Mouse (Mus musculus) forebrain, embryonic 13.5 days (tissue): ENCODE measurements at regions not wholly inside any gene's neighbourhood (a gene's known extent, or its start where the extent isn't known, plus 50 kb on each side); places are given as distances from the start of the nearest gene placed in this dataset.
"Not testable (repeated sequence)": the region's sequence is repeated elsewhere in the genome, so short reads cannot be mapped to it uniquely, and the experiment has no call there.

Source experiments
- ATAC-seq: fragments of 200-750 bp; cut with Nextera tagmentation; 2 replicates; pipeline ENCODE4 v1.8.0; 2017
- H3K27ac ChIP-seq: fragments of 300-500 bp; sonication (generic); 2 replicates; pipeline ENCODE4 v1.5.1; 2015; ENCODE audit warnings: inconsistent platforms, mild to moderate bottlenecking, moderate library complexity
- H3K27me3 ChIP-seq: fragments of 300-500 bp; sonication (generic); 2 replicates; pipeline ENCODE4 v1.6.1; 2015; ENCODE audit warnings: mild to moderate bottlenecking, inconsistent platforms
- H3K36me3 ChIP-seq: fragments of 300-500 bp; sonication (generic); 2 replicates; pipeline ENCODE4 v1.6.1; 2015; ENCODE audit warnings: mild to moderate bottlenecking, inconsistent platforms; ENCODE audit not compliant: poor library complexity, severe bottlenecking
- H3K4me1 ChIP-seq: fragments of 300-500 bp; sonication (generic); 2 replicates; pipeline ENCODE4 v1.6.1; 2015; ENCODE audit warnings: inconsistent platforms
- H3K4me2 ChIP-seq: fragments of 300-500 bp; sonication (generic); 2 replicates; pipeline ENCODE4 v1.6.1; 2015; ENCODE audit warnings: inconsistent platforms, mild to moderate bottlenecking, moderate library complexity
- H3K4me3 ChIP-seq: fragments of 300-500 bp; sonication (generic); 2 replicates; pipeline ENCODE4 v1.5.1; 2015; ENCODE audit warnings: mild to moderate bottlenecking, inconsistent platforms
- H3K9ac ChIP-seq: fragments of 300-500 bp; sonication (generic); 2 replicates; pipeline ENCODE4 v1.6.1; 2015; ENCODE audit warnings: mild to moderate bottlenecking, inconsistent platforms
- H3K9me3 ChIP-seq: fragments of 300-500 bp; sonication (generic); replicated peaks from 2 replicates; pipeline ENCODE4 v1.6.1; 2016; ENCODE audit warnings: inconsistent platforms
- WGBS: fragments of 180-500 bp; shearing (Covaris S2); methylation state at CpG from one replicate; pipeline ENCODE4 v1.1.7; 2015; 5-methylcytosine and 5-hydroxymethylcytosine counted together

DNA sequence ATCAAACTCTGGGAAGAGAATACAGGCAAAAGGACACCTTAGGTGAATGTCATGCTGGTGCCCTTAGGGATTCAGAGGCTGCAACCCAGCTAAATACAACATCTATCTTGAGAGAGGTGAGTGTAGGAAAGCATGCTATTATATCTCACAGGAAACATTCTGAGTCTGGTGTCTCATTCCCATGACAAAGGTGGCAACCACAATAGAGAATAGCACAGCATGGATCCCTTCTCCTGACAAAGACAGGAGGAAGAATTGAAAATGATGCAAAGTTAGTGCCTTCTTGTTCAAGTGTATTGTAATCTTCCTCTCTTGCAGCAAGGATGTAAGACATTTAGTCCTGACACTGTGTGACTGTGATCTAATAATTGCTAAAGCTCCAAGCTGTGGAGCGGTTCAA is 532.8 kb downstream of the Tfec start:
- no peaks in the 10 kb centered on the region for H3K9me3 ChIP-seq
- no peaks in the 10 kb centered on the region for H3K36me3 ChIP-seq
- ATAC-seq: no peak
- no peaks in the 10 kb centered on the region for H3K27me3 ChIP-seq
- no peak overlapping the region for H3K9ac ChIP-seq
- H3K4me3 ChIP-seq: no peak overlapping the region
- H3K4me1 ChIP-seq: no peaks in the 10 kb centered on the region
- 86% methylated on average over 1 of the region's 1 CpGs for WGBS
- no peak overlapping the region for H3K27ac ChIP-seq
- no peak overlapping the region for H3K4me2 ChIP-seq

DNA sequence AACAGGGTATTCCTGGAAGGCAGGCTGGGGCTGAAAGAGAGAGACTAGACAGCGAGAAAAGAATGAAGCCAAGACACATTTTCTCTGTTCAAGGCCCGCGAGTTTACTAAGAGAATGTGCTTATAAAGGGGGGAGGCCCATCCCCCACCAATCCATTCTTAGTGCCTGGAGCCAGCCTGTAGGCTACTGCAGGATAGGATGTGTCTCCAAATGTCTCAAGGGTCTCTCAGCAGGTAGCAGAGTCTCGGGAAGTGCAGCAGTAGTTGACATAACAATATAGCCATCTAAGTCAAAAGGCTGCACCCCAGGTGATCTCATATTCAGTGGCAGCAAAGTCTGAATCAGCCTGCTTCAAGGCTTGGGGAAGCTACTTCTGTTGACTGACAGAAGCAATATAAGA is 536.2 kb downstream of the Tfec start:
- 66% methylated on average over 4 of the region's 4 CpGs for WGBS
- no peaks in the 10 kb centered on the region for H3K36me3 ChIP-seq

DNA sequence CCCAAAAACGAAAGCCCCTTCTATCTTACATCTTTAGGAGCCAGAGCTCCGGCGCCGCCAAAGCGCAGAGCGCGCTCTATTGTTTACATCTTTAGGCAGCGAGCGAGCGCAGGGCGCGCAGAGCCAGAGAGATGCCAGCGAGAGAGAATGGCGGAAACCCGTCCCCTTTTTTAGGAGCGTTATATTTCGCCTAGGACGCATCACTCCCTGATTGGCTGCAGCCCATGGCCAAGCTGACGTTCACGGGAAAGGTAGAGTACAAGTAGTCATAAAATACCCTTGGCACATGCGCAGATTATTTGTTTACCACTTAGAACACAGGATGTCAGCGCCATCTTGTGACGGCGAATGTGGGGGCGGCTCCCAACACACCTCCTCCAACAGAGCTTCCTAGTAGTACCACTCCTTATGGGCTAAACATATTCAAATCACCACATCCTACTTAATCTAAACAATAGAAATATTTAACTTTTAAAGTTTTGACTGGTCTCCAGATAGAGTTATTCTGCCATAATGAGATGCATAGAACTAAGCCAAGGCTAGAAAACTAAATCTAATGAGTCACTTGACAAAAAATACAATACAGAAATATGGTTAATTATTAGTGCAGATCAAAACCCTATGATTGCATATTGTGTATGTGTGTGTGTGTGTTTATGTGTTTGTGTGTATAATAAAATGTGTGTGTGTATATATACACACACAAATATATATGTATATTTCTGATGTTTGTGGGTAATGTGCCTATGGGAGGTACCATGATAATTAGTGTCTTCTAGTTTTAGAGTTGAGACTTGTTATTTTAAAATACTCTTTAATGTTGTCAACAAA is 538.1 kb downstream of the Tfec start:
- 60% methylated on average over 22 of the region's 25 CpGs for WGBS
- H3K27ac ChIP-seq: not testable (repeated sequence)

More for the DNA sequence above, 536.2 kb downstream of the Tfec start:
- Histone ChIP-seq H3K4me3 (no peak overlapping the region), H3K4me1 (no peaks in the 10 kb centered on the region), H3K27ac (no peak overlapping the region), H3K4me2 (no peak overlapping the region), H3K27me3 (no peaks in the 10 kb centered on the region), H3K9ac (no peak overlapping the region), H3K9me3 (no peaks in the 10 kb centered on the region)
- no peak for ATAC-seq

DNA sequence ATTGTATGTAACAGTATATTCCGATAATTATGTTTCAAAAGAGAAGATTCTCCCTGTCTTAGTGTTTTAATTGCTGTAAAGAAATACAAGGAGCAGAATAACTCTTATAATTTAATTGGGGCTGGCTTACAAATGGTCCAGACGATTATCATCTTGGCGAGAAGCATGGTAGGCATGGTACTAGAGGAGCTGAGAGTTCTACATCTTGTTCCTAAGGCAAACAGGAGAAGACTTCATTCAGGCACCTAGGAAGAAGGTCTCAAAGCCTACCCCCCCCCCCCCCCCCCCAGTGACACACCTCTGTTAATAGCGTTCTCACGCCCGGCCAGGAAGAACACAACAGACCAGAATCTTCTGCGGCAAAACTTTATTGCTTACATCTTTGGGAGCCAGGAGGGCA is 538.8 kb downstream of the Tfec start:
- ATAC-seq: peak; percentile 73
- Histone ChIP-seq H3K9ac (no peak overlapping the region), H3K36me3 (no peaks in the 10 kb centered on the region), H3K27ac (no peak overlapping the region), H3K4me2 (peak overlapping the region; percentile 50), H3K4me3 (peak overlapping the region; percentile 27), H3K4me1 (no peaks in the 10 kb centered on the region), H3K27me3 (no peaks in the 10 kb centered on the region), H3K9me3 (no peaks in the 10 kb centered on the region)
- WGBS: 62% methylated on average over 7 of the region's 7 CpGs

More for the DNA sequence above, 538.1 kb downstream of the Tfec start:
- not testable (repeated sequence) for H3K4me3 ChIP-seq, H3K9ac ChIP-seq, H3K4me2 ChIP-seq, H3K4me1 ChIP-seq, H3K27me3 ChIP-seq, H3K36me3 ChIP-seq, H3K9me3 ChIP-seq
- ATAC-seq: peak; percentile 94

DNA sequence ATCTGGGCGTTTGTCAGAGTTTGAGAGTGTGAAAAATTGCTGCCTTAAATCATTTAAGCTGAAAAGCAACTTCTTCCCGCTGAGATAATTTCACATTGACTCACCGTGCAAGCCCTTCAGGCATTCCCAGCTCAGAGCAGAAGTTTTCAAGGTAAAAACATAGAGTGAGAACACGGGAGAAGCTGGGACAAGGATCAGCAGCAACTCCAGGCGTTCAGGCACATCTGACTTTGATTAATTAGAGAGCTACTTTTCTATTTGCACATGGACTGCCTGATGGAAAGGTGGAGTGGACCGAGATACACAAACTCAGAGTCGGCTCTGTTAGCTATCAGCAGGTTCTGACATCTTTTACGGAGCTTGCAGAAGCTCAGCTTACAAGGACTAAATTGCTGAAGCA is 564.6 kb downstream of the Tfec start:
- Histone ChIP-seq H3K36me3 (no peaks in the 10 kb centered on the region), H3K9me3 (no peaks in the 10 kb centered on the region), H3K4me1 (no peaks in the 10 kb centered on the region), H3K27me3 (no peaks in the 10 kb centered on the region), H3K4me2 (no peak overlapping the region), H3K9ac (no peak overlapping the region), H3K4me3 (no peak overlapping the region), H3K27ac (no peak overlapping the region)
- WGBS: 63% methylated on average over 8 of the region's 8 CpGs
- no peak for ATAC-seq

DNA sequence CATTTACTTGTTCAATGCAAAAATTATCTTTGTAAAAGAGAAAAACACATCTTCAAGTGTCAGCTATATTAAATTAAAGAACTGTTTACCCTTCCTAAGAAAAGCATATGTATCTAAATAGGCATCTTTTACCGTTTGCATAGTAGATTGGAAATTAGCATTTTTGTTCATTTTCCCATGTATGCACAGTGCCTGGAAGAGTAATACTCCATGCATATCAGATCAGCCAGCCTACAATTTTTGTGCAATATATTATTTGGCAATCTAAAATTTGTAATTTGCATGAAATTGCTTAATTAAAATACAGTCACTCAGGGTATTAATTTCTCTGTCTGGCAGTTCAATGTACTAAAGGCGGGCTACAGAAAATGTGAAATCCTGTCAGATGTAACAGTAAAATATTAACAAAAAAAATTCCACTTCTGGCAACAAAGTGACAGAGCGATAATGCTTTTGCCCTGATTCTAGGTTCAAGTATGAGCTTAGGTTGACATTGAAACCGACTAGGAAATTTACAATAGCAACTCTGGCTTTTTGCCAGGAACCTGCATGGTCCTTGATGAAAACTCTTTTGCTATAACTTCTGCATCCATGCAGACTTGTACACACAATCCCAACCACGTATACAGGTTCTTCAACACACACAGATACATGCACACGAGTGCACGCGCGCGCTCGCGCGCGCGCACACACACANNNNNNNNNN is 583.8 kb downstream of the Tfec start:
- 78% methylated on average over 15 of the region's 15 CpGs for WGBS
- Histone ChIP-seq H3K4me1 (peaks cover 22% of the 10 kb centered on the region), H3K4me3 (no peak overlapping the region), H3K9ac (no peak overlapping the region), H3K9me3 (no peaks in the 10 kb centered on the region), H3K27ac (no peak overlapping the region), H3K27me3 (no peaks in the 10 kb centered on the region), H3K4me2 (no peak overlapping the region), H3K36me3 (no peaks in the 10 kb centered on the region)
- ATAC-seq: peak; percentile 13; the same call in 1 of the 2 replicates

DNA sequence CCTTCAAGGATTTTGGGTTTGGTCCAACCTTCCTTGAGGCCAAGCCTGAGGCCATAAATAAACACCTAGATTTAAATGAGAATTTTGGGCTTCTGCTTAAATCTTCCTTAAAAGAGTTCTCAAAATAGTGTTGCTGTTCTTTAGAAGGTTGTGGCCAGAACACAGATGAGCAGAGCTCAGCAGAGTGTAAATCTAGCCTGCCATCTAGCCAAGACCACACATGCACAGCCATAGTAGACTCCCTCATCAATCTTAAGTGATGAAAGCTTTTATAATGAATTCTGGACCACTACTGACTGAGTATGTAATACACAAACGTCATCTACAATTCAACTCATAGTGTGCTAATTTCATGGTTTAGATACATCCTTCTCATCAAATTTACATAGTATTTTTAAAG is 585.3 kb downstream of the Tfec start:
- 44% methylated on average over 1 of the region's 1 CpGs for WGBS
- no peak for ATAC-seq
- Histone ChIP-seq H3K27ac (no peak overlapping the region), H3K4me1 (peaks cover 18% of the 10 kb centered on the region), H3K4me3 (no peak overlapping the region), H3K4me2 (no peak overlapping the region), H3K36me3 (no peaks in the 10 kb centered on the region), H3K27me3 (no peaks in the 10 kb centered on the region), H3K9ac (no peak overlapping the region), H3K9me3 (no peaks in the 10 kb centered on the region)

DNA sequence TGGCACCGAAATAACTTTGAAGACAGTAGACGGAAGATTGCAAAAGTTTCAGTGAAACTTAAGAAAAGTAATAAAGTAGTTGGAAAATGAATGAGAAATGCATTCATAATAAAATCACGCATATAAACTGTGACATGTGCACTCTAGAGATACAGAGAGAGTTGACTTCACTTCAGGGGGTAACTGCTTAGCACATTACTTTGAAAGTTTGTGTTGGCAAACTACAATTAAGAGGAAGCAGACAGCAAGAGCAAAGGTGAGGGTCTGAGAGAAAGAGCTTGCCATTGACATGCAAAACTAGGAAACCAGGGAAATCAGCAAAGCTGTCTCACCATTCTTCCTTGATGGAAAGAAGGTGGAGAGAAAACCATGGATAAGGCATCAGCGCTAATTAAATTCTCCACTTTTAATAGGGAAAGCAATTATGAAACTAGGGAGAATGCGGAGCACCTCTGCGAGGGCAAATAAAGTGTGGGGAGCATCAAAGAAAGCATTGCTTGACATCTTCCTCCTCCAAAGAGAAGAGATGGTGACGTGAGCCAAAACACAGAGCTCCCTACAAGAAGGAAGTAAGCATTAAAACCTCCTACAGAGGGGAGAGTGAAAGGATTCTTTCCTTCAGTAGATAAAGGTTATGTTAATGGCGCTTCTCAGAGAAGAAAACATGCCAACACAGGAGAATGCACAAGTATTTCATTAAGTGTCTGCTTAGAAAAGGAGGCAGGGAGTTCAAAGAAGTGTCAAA is 563.0 kb downstream of the Mdfic start:
- H3K36me3 ChIP-seq: no peaks in the 10 kb centered on the region
- WGBS: 28% methylated on average over 8 of the region's 8 CpGs
- no peaks in the 10 kb centered on the region for H3K27me3 ChIP-seq
- no peaks in the 10 kb centered on the region for H3K9me3 ChIP-seq
- H3K4me2 ChIP-seq: no peak overlapping the region
- H3K4me3 ChIP-seq: no peak overlapping the region
- H3K27ac ChIP-seq: no peak overlapping the region
- H3K9ac ChIP-seq: no peak overlapping the region
- peaks cover 8% of the 10 kb centered on the region; the same call in 1 of the 2 replicates for H3K4me1 ChIP-seq
- peak; percentile 50; the same call in 1 of the 2 replicates for ATAC-seq

DNA sequence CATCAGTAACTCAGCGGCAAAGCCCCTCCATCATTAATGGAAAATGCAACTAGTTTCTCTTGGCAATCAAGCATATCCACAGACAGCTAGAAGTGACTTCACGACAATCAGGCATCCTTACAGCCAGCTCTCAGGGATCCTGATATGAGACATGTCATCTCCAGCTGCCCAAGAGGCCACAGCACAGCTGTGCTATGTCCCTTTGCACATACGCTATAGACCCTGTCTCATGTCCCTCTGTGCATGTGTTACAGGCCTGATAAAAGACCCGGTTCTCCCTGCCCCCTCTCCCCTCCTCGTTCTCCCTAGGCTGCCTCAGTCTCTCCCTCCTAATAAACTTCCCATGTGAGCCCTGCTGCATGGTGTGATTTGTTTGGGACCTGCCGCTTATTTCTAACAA is 561.5 kb downstream of the Mdfic start:
- Histone ChIP-seq H3K4me3 (no peak overlapping the region), H3K4me1 (peaks cover 8% of the 10 kb centered on the region; the same call in 1 of the 2 replicates), H3K27me3 (no peaks in the 10 kb centered on the region), H3K9ac (no peak overlapping the region), H3K4me2 (no peak overlapping the region), H3K9me3 (no peaks in the 10 kb centered on the region), H3K27ac (no peak overlapping the region), H3K36me3 (no peaks in the 10 kb centered on the region)
- WGBS: 94% methylated on average over 6 of the region's 6 CpGs
- no peak for ATAC-seq
